Mouse (Mus musculus) cerebellum, adult 2 months (tissue): ENCODE data around the gene Foxe1.

Experiments used
- CTCF ChIP-seq: fragments of 200-500 bp; IDR thresholded peaks from 2 replicates; pipeline ENCODE4 v1.5.1; 2011; ENCODE audit warnings: low read depth, mild to moderate bottlenecking, control low read depth, low read length, moderate library complexity, borderline replicate concordance; ENCODE audit not compliant: insufficient read depth
- POLR2A ChIP-seq: fragments of 200-500 bp; IDR thresholded peaks from 2 replicates; pipeline ENCODE4 v1.6.1; 2011; ENCODE audit warnings: low read length, control low read depth, borderline replicate concordance; ENCODE audit not compliant: insufficient read depth

DNA sequence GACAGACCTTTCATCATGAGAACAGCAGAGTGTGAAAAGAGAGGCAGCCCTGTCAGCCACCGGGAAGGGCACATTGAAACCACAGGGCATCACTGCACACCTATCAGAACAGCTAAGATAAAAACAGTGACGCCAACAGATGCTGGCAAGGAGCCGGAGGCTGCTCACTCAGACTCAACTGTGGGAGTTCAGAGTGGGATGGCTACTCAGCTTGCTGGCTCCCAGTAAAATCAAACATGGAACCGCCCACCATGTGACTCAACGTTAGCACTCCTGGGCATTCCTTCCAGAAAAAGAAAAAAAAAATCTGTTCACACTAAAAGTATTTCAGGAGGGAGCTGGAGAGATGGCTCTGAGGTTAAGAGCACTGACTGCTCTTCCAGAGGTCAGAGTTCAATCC lies 17.8 kb downstream of the Foxe1 start:
- TF ChIP-seq CTCF (no peak), POLR2A (no peak)
